Mouse (Mus musculus): ENCODE measurements at regions not wholly inside any gene's neighbourhood (a gene's known extent, or its start where the extent isn't known, plus 50 kb on each side); places are given as distances from the start of the nearest gene placed in this dataset.
A peak's percentile ranks its signal among the peaks of the same experiment; 100 is the strongest.

DNA sequence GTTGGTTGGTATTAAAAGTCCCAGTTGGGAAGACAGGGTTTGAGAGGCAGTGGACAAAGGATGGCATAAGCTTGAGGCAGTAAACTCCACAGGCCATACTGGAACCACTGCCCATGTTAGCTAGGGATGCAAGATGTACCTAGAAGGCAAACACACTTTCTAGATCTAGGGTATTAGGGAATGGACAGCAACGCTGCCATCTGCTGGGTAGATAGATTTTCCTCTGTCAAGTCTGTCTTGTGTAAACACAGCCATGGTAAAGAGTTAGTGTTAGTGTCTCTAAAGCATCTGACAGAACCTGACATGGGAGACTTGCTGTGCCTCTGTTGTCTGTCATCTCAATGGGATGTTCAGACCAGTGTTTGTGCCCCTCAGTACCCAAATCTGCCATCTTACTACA, 573.5 kb upstream of the Adamts5 start:
- DNase-seq = no peak

GRCm38 (mm10) chr16:86473059-86473740, 571.6 kb upstream of the Adamts5 start:
- DNase-seq = no peak

GRCm38 (mm10) chr16:86461073-86461472, 559.4 kb upstream of the Adamts5 start:
- no peak for DNase-seq

DNA sequence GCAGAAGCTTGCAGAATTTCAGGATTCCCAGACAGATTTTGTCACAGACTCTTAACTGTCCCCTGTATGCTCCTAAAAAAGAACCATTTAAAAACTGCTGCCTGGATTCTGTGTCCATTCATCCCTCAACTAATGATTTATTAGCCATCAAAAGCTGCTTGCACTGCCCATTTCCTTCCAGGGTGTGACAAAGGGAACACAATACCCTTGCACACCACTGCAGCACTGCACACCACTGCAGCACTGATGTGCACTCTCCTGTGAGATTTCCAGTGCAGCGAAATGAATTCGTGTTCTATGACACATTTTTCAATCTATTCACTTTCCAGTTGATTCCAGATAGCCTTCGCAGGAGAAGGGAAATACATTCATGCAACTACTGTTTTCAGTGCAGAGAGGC, 555.0 kb upstream of the Adamts5 start:
- no peak for DNase-seq

GRCm38 (mm10) chr16:86454810-86455209, 553.2 kb upstream of the Adamts5 start:
- no peak for DNase-seq

- DNase-seq = no peak
Measured at GRCm38 (mm10) chr16:86454031-86454430, 552.4 kb upstream of the Adamts5 start.

- DNase-seq = no peak
Measured at GRCm38 (mm10) chr16:86448478-86449160, 547.0 kb upstream of the Adamts5 start.

DNA sequence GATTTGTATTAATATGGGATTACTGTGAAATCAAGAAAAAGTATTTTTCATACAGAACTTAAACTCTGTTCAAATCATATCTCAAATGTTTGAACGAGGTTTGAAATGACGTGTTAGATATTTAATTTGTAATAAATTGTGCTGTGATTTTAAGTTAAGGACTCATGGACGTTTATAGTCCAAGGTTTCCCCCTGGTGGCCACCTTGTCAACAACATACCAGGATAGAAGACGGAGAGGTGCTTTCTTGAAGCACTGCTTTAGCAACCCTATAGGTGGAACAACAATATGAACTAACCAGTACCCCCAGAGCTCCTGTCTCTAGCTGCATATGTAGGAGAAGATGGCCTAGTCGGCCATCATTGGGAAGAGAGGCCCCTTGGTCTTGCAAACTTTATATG, 517.8 kb upstream of the Adamts5 start:
- DNase-seq = peak; percentile 10

DNA sequence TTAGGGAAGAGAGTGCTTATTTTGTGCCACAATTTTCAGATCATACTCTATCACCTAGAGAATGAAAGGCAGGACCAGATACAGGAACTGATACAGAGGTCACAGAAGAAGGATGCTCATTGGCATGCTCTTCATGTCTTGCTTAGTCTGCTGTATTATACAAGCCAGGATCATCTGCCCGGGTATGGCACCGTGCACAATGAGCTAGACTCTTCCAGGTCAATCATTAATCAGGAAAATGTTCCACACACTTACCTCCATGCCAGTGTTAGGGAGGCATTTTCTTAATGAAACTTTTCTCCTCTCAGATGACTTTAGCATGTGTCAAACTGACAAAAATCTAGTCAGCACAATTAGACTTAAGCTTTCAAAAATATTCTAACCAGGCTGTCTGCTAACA, 502.7 kb upstream of the Adamts5 start:
- no peak for DNase-seq

DNA sequence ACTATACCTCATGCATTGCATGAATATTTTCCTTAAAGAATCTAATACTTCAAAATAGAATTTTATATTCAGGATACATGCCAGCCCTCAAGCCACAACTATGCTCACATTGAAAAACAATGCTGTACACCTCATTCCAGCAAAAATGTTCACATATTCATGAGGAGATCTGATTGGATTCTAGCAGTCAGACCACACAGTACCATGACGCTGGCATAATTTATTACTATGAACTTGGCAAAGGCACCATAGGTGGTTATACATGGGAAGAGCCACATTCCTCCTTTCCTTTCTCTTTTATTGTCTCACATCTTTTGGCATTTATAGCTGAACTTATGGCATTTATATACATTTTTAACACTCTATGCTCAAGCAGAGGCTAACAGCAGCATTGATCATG, 499.8 kb upstream of the Adamts5 start:
- no peak for DNase-seq

DNA sequence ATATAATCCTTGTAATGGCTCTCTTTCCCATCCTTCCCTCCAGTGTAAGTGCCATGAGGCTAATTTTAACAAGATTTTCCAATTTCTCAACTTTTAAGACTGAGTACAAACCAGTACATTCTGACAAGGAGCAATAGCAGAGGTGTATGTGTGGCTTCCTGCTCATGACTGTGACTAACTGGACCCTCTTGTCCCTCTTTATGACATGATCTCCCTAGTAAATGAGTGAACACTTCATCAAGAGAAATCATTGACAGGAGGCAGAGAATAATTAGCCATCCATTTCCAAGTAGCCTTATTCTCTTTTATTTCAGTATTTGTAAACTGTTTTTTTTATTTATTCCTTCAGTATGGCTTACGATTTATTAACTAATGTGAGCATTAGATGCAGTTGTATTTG, 497.7 kb upstream of the Adamts5 start:
- DNase-seq = no peak

DNA sequence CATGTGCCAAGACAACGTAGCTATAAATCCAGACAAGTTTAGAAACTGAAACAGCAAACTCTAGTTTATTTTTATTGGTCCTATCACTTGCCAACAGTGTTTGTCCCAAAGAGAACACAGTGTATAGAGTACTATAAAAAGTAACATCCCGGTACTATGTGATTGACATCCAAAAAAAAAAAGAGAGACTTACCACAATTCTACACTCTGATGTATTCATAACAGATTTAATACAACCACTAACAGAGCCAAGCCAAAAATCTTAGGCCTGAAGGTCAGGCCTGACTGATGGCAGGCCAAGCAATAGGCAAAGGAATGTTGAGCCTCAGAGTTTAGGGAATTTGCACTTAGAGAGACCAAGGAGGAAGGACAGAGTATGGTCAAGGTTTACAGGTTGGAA, 495.9 kb upstream of the Adamts5 start:
- no peak for DNase-seq

DNA sequence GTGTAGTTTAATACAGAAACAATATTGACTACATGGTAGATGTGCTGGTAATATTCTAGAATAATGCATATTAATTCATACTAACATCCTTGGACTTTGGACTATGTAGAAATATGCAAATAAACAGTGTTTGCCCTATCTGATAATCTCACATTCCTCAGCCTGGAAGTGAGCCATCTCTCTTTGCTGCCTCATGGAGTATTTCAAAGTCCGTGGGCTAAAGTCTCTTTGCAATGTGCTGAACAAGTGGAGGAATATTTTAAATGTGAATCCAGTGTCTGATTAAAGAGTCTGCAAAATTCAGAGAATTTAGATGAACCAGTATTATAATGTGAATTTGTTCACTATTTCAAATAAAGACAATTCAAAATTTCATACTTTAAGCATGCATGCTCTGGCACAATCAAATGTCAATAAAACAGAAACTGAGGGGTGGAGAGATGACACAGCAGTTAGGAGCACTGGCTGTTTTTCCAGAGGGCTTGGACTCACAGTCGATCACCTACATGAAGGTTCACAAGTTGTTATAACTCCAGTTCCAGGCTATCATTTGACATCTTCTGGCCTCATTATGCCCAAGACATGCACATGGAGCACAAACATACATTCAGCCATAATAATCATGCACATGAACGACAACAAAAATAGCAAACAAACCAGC, 487.6 kb upstream of the Adamts5 start:
- no peak for DNase-seq

- no peak for DNase-seq
Measured at GRCm38 (mm10) chr16:86388128-86388527, 486.5 kb upstream of the Adamts5 start.

- DNase-seq = no peak
Measured at GRCm38 (mm10) chr16:86377991-86378390, 476.4 kb upstream of the Adamts5 start.

DNA sequence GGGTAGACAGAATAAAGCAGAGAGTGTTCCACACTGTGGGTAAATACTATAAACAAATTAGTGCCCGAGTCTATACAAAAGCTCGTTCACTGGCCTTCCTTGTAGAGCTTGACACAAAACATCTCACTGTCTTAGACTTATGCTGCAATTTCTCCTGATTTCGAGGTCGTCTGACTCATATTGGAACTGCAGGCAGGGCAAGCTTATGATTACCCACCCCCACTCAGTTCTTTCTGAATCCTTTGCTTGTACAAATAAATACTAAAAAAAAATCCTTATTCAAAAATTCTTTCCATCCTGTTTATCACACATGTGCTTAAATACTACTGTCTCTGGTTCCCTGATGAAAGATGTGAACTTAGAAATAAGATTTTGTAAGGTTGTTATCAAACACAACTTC, 470.0 kb upstream of the Adamts5 start:
- no peak for DNase-seq

- no peak for DNase-seq
Measured at GRCm38 (mm10) chr16:86368449-86368848, 466.8 kb upstream of the Adamts5 start.

- DNase-seq = no peak
Measured at GRCm38 (mm10) chr16:86366197-86366596, 464.6 kb upstream of the Adamts5 start.

DNA sequence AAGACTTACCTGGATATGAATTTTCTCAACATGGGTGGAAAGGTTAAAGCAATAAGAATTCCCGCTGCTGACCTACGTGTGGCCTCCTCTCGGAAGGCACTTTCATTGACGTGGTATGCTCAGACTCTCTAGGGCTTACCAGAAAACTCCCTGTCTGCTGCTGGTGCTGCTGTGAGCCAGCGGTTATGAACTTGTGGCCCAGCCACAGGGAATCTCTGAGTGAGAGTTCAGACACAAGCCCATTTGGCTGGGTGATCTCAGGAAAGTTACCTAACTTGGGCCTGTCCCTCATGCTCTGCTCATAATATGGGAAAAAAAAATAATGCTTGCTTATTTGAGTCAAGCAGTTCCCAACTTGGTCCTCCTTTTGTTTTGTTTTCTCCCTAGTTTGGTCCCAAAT, 459.5 kb upstream of the Adamts5 start:
- DNase-seq = no peak

DNA sequence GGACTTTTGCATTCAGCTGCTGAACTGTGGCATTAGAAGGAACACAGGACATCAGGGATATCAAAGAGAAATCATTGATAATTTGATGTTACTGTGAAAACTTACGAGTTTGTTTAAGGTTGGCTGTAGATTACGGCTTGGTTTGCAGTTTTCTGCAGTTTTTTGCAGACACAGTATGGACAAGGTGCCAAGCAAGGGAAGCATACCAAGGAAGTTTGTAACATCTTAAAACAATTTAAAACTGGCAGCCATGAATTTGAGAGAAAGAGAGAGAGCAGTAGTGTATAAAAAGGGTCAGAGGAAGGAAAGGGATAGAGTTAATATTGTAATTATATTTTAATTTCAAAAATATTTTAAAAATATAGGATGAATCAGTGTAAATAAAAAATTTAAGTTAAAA, 453.4 kb upstream of the Adamts5 start:
- no peak for DNase-seq

GRCm38 (mm10) chr16:86347753-86348152, 446.1 kb upstream of the Adamts5 start:
- no peak for DNase-seq

- no peak for DNase-seq
Measured at GRCm38 (mm10) chr16:86346916-86347315, 445.3 kb upstream of the Adamts5 start.

DNA sequence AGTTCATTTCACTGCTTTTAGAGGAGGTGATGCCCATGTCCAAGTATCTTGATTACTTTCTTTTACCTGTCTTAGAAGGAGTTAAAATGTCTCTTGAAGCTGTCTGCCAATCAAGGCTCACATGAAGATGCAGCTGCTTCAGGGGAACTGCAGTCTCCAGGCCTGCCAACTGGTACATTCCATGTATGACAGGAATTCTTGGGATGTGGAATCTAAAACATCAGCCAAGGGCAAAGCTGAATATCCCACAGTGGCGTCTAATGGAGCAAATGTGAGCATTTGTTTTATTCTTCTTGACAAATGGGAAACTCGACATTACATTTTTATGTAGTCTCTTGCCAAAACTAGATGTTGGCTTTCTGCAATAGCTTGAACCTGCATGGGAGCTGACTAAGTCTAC, 438.7 kb upstream of the Adamts5 start:
- no peak for DNase-seq

DNA sequence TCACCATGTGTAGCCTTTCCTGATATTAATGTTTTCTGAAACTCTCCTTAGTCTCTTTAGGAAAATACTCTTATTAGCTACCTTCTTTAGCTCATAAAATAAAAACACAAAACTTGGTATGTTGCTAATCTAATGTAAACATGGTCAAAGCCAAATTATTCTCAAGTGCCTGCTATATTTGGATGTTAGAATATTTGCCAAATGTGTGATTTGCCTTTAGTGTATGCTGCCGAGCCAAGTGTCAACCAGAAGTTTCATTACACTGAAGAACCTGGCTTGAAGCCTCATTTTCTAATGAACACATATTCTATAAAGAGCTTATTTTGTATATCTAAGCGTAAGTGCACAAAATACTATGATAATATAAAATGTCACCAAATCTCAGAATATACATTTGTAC, 423.8 kb upstream of the Adamts5 start:
- no peak for DNase-seq

Data from cerebellum, adult 11 months (tissue).